Mouse (Mus musculus): ENCODE measurements at regions not wholly inside any gene's neighbourhood (a gene's known extent, or its start where the extent isn't known, plus 50 kb on each side); places are given as distances from the start of the nearest gene placed in this dataset.

DNA sequence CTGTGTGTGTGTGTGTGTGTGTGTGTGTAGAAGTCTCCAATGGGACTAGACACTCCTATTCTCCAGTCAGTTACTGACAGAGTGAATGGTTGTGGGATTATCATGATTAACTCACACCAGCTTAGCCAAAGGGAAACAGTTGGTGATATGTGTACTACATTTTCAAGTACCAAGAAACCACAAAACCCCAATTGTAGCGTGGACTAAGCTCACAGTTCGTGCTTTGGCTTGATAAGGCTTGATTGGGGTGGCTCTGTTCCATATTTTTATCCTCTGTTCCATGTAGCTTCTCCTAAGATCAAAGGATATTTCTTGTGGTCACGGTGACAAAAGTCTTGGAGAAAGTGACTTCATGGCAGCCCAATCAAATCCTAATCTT, 51.9 kb upstream of the Tab2 start:
- TF ChIP-seq CTCF (IDR thresholded peaks at IDR 0.05; ENCODE audit: insufficient read depth, low read length) (no peak), POLR2A (IDR thresholded peaks at IDR 0.05; ENCODE audit: borderline replicate concordance, extremely low read depth, low read depth, low read length) (no peak)
